Mouse (Mus musculus): ENCODE data around the gene Brpf3.

DNA sequence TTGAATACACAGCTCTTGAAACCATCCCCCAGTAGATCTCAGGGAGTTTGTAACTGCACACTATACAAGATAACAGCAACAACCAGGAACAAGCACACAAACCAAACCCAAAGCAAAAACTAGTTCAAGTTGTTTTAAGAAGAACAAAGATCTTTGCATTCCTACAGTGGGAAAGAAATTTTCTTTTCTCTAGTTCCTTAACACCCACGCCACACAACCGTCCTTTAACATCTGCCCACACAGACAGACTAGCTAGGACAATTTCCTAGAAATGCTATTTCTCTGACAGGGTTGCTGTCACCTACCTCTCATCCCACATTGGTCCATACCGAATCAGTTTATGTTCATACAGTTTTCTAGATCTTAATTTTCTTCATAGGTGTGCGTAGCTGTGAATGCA, 3.9 kb upstream of the Brpf3 start:
- no peak for TF ChIP-seq CTCF (IDR thresholded peaks at IDR 0.05; ENCODE audit: extremely low read depth, insufficient read depth, low read length)
- TF ChIP-seq POLR2A (IDR thresholded peaks at IDR 0.05; ENCODE audit: extremely low read depth, insufficient read depth, low read length) = no peak

Data from cortical plate, adult 2 months (tissue).